Mouse (Mus musculus) adrenal gland, postnatal 14 days (tissue): Measurements from ENCODE around the gene Baz2b. TPM values are rescaled to one million over a fixed set of nuclear protein-coding genes. Genes with fewer than 3 reads are reported as not detected.
A peak's percentile ranks its signal among the peaks of the same experiment; 100 is the strongest.

Experiments
- DNase-seq: peaks from one replicate; pipeline ENCODE4 v3.0.0; 2021; ENCODE audit warnings: mixed read lengths
- total RNA-seq: library from RNA; stranded (reverse); gene quantifications from 2 replicates; pipeline ENCODE4 v1.2.3, GENCODE M21; 2021

Gene Baz2b
- total RNA-seq, 1 experiment from 2014 or later, result 79.7 TPM

GRCm38 (mm10) chr2:59955916-59956315, 253.7 kb downstream of the Baz2b start:
- DNase-seq, result no peak

GRCm38 (mm10) chr2:59954791-59955190, 254.8 kb downstream of the Baz2b start:
- DNase-seq, result no peak

- DNase-seq, result no peak
These were observed 257.2 kb downstream of the Baz2b start for GRCm38 (mm10) chr2:59952286-59953014.

- DNase-seq, result no peak
These were observed 257.9 kb downstream of the Baz2b start for GRCm38 (mm10) chr2:59951706-59952105.

GRCm38 (mm10) chr2:59951127-59951526, 258.5 kb downstream of the Baz2b start:
- DNase-seq, result no peak

GRCm38 (mm10) chr2:59936296-59936695, 273.3 kb downstream of the Baz2b start:
- DNase-seq, result no peak

GRCm38 (mm10) chr2:59933129-59933528, 276.5 kb downstream of the Baz2b start:
- no peak for DNase-seq

- DNase-seq, result no peak
These were observed 277.4 kb downstream of the Baz2b start for GRCm38 (mm10) chr2:59932244-59932643.

GRCm38 (mm10) chr2:59913610-59914009, 296.0 kb downstream of the Baz2b start:
- no peak for DNase-seq

- no peak for DNase-seq
These were observed 301.6 kb downstream of the Baz2b start for GRCm38 (mm10) chr2:59908048-59908447.

- DNase-seq, result no peak
These were observed 305.6 kb downstream of the Baz2b start for GRCm38 (mm10) chr2:59904007-59904406.

- DNase-seq, result no peak
These were observed 311.0 kb downstream of the Baz2b start for GRCm38 (mm10) chr2:59898666-59899065.

GRCm38 (mm10) chr2:59898105-59898504, 311.5 kb downstream of the Baz2b start:
- no peak for DNase-seq

- DNase-seq, result no peak
These were observed 312.8 kb downstream of the Baz2b start for GRCm38 (mm10) chr2:59896837-59897236.

- DNase-seq, result peak; percentile 71
These were observed 313.2 kb downstream of the Baz2b start for GRCm38 (mm10) chr2:59896400-59896799.

- no peak for DNase-seq
These were observed 319.9 kb downstream of the Baz2b start for GRCm38 (mm10) chr2:59889699-59890098.

GRCm38 (mm10) chr2:59882742-59883281, 326.8 kb downstream of the Baz2b start:
- no peak for DNase-seq

GRCm38 (mm10) chr2:59881831-59882741, 327.6 kb downstream of the Baz2b start, which contains the start of gene Wdsub1:
TSS of gene Wdsub1 (minus strand) at chr2:59882591.
- DNase-seq, result peak; percentile 97

GRCm38 (mm10) chr2:59881404-59881803, 328.2 kb downstream of the Baz2b start:
- DNase-seq, result no peak

GRCm38 (mm10) chr2:59878221-59878620, 331.4 kb downstream of the Baz2b start:
- DNase-seq, result no peak

GRCm38 (mm10) chr2:59877335-59877734, 332.3 kb downstream of the Baz2b start:
- DNase-seq, result no peak

- no peak for DNase-seq
These were observed 333.2 kb downstream of the Baz2b start for GRCm38 (mm10) chr2:59876482-59876881.

- DNase-seq, result peak; percentile 42
These were observed 339.1 kb downstream of the Baz2b start for GRCm38 (mm10) chr2:59870526-59870925.
